Mouse (Mus musculus) C2C12 (cell line): Measurements from ENCODE around the gene Kifc3.

Source experiments
- CTCF ChIP-seq: IDR thresholded peaks from one replicate; pipeline ENCODE4 v1.5.1; 2011; ENCODE audit not compliant: control insufficient read depth, insufficient read depth, insufficient read length
- FOSL1 ChIP-seq: IDR thresholded peaks from one replicate; pipeline ENCODE4 v1.8.0; 2011; ENCODE audit warnings: mild to moderate bottlenecking, low read length; ENCODE audit not compliant: poor library complexity, insufficient read depth, severe bottlenecking
- MYOG ChIP-seq: IDR thresholded peaks from one replicate; pipeline ENCODE4 v1.6.1; 2011; ENCODE audit not compliant: control insufficient read depth, insufficient read length; ENCODE audit errors: extremely low read depth
- USF1 ChIP-seq: IDR thresholded peaks from one replicate; pipeline ENCODE4 v1.6.1; 2011; ENCODE audit warnings: low read depth, mild to moderate bottlenecking, control low read depth, moderate library complexity

DNA sequence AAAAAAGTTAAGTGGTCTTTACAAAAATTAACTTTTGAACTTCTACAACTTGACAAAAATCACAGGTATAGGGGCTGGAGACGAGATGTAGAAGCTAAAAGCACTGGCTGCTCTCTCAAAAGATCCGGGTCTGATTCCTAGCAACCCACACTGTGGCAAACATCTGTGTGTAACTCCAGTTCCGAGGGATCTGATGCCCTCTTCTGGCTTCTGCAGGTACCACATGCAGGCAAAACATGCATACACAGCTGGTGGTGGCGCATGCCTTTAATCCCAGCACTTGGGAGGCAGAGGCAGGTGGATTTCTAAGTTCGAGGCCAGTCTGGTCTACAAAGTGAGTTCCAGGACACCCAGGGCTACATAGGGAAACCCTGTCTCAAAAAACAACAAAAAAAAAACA, 79.2 kb downstream of the Kifc3 start:
- TF ChIP-seq CTCF = no peak
- TF ChIP-seq MYOG = no peak
- no peak for TF ChIP-seq USF1
- TF ChIP-seq FOSL1 = no peak
